Mouse (Mus musculus): ENCODE data around the gene Fam81b.

- TF ChIP-seq CTCF (IDR thresholded peaks at IDR 0.05; ENCODE audit: low read depth) (no peak), EP300 (IDR thresholded peaks at IDR 0.05; ENCODE audit: low read depth) (no peak)
These were observed 147.8 kb downstream of the Fam81b start for GRCm38 (mm10) chr13:76157099-76157498.

Measured in liver, embryonic 14.5 days (tissue).